Mouse (Mus musculus): ENCODE measurements around the gene Slc11a2.
"Not testable (repeated sequence)": the region's sequence is repeated elsewhere in the genome, so short reads cannot be mapped to it uniquely, and the experiment has no call there.

Slc11a2 gene

GRCm38 (mm10) chr15:100406088-100406487 is 18.8 kb downstream of the Slc11a2 start:
- in situ Hi-C loops (cut with MboI, MseI) = no loop called here

GRCm38 (mm10) chr15:100403318-100404000 is 21.4 kb downstream of the Slc11a2 start:
- in situ Hi-C loops (cut with MboI, MseI) = no loop called here

GRCm38 (mm10) chr15:100402798-100403197 is 22.1 kb downstream of the Slc11a2 start:
- in situ Hi-C loops (cut with MboI, MseI) = no loop called here

GRCm38 (mm10) chr15:100402347-100402746 is 22.5 kb downstream of the Slc11a2 start:
- in situ Hi-C loops (cut with MboI, MseI) = no loop called here

- in situ Hi-C loops (cut with MboI, MseI) = no loop called here
Observed at GRCm38 (mm10) chr15:100401811-100402210, 23.1 kb downstream of the Slc11a2 start.

GRCm38 (mm10) chr15:100400592-100401250 is 24.2 kb downstream of the Slc11a2 start:
- in situ Hi-C loops (cut with MboI, MseI) = no loop called here

- in situ Hi-C loops (cut with MboI, MseI) = no loop called here
Observed at GRCm38 (mm10) chr15:100395561-100395960, 29.3 kb downstream of the Slc11a2 start.

GRCm38 (mm10) chr15:100393016-100393415 is 31.9 kb downstream of the Slc11a2 start:
- in situ Hi-C loops (cut with MboI, MseI) = no loop called here

- in situ Hi-C loops (cut with MboI, MseI) = no loop called here
Observed at GRCm38 (mm10) chr15:100391599-100391998, 33.3 kb downstream of the Slc11a2 start.

- in situ Hi-C loops (cut with MboI, MseI) = no loop called here
Observed at GRCm38 (mm10) chr15:100391066-100391465, 33.8 kb downstream of the Slc11a2 start.

- in situ Hi-C loops (cut with MboI, MseI) = no loop called here
Observed at GRCm38 (mm10) chr15:100388886-100389285, 36.0 kb downstream of the Slc11a2 start.

GRCm38 (mm10) chr15:100388224-100388835 is 36.5 kb downstream of the Slc11a2 start:
- in situ Hi-C loops (cut with MboI, MseI) = no loop called here

- in situ Hi-C loops (cut with MboI, MseI) = no loop called here
Observed at GRCm38 (mm10) chr15:100387544-100388223, 37.2 kb downstream of the Slc11a2 start.

- in situ Hi-C loops (cut with MboI, MseI) = no loop called here
Observed at GRCm38 (mm10) chr15:100385705-100386104, 39.2 kb downstream of the Slc11a2 start.

- in situ Hi-C loops (cut with MboI, MseI) = no loop called here
Observed at GRCm38 (mm10) chr15:100380104-100380503, 44.8 kb downstream of the Slc11a2 start.

- in situ Hi-C loops (cut with MboI, MseI) = loop anchor here (5.0 kb wide), 1 partner anchor 47 kb away; the partner anchor contains the start of gene Mettl7a3 (in 2 of the 2)
Observed at GRCm38 (mm10) chr15:100379658-100380057, 45.2 kb downstream of the Slc11a2 start.

- in situ Hi-C loops (cut with MboI, MseI) = loop anchor here (5.0 kb wide), 1 partner anchor 46 kb away; the partner anchor contains the start of gene Mettl7a3 (in 2 of the 2)
Observed at GRCm38 (mm10) chr15:100377847-100378505, 46.9 kb downstream of the Slc11a2 start.

GRCm38 (mm10) chr15:100375066-100375465 is 49.8 kb downstream of the Slc11a2 start:
- in situ Hi-C loops (cut with MboI, MseI) = loop anchor here (5.0 kb wide), 1 partner anchor 43 kb away; the partner anchor contains the start of gene Mettl7a3 (in 2 of the 2)

- in situ Hi-C loops (cut with MboI, MseI) = no loop called here
Observed at GRCm38 (mm10) chr15:100367119-100367518, 57.8 kb downstream of the Slc11a2 start.

- in situ Hi-C loops (cut with MboI, MseI) = not testable (repeated sequence)
Observed at GRCm38 (mm10) chr15:100365967-100366366, 58.9 kb downstream of the Slc11a2 start.

- in situ Hi-C loops (cut with MboI, MseI) = no loop called here
Observed at GRCm38 (mm10) chr15:100364242-100364641, 60.6 kb downstream of the Slc11a2 start, which contains the start of gene Higd1c. TSS of gene Higd1c (plus strand) at chr15:100364542.
